Mouse (Mus musculus) gastrocnemius, postnatal 4 days (tissue): Measurements from ENCODE around the gene Setd1b. TPM values are rescaled to one million over a fixed set of nuclear protein-coding genes. Genes with fewer than 3 reads are reported as not detected.

Experiments
- DNase-seq, 2 experiments: peaks; one replicate each; pipeline ENCODE4 v3.0.0; 2021 to 2022; ENCODE audit warnings: low spot score in 2 of 2, mixed read lengths in 2 of 2
- total RNA-seq, 2 experiments: library from RNA; stranded (reverse); gene quantifications; 2 replicates each; pipeline ENCODE4 v1.2.3; 2021

Setd1b gene
- total RNA-seq, 2 experiments from 2014 or later, result 21.0 to 21.4 TPM

- peak; percentile 81 to 86 for DNase-seq
Observed at GRCm38 (mm10) chr5:123138953-123139721, 2.9 kb upstream of the Setd1b start.

- peak in 1 of 2 experiments; percentile 27 for DNase-seq
Observed at GRCm38 (mm10) chr5:123139722-123140627, 2.0 kb upstream of the Setd1b start.

GRCm38 (mm10) chr5:123140694-123141554, 1.1 kb upstream of the Setd1b start:
- DNase-seq, result peak; percentile 75 to 89

GRCm38 (mm10) chr5:123141555-123142160, 335 bp upstream of the Setd1b start:
- peak in 1 of 2 experiments; percentile 62 for DNase-seq

DNA sequence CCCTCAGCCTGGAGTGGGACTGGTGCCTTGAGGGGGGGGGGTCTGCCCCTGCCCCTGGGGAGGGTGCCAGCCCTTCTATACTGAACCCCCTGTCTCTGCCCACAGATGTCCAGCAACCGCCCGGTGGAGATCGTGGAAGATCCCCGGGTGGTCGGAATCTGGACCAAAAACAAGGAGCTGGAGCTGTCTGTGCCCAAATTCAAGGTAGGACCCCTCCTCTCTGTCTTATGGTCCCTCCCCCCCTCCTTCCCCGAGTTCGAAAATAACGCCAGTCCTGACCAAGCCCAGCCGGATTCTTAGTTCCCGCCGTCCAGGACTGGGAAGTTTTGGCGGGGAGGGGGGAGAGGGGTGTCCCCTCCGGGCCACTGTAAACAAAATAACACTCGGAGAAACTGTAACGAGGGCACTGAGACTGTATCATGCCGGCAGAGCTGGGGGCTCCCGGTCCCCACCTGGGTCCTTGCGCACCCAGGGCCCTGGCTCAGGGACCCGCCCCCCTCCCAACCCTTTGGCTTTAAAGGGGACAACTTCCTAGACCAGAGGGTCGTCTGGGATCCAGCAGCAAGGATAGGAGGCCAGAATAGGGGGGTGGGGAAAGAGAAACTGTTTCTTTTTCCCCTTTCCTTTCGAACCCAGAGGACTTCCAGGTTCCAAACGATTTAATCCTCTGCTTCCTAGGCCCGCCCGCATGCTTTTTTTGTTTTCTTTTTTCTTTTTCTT, 1.4 kb downstream of the Setd1b start:
- peak in 1 of 2 experiments; percentile 44 for DNase-seq

- peak in 1 of 2 experiments; percentile 10 for DNase-seq
Observed at GRCm38 (mm10) chr5:123143971-123144745, 2.2 kb downstream of the Setd1b start.

GRCm38 (mm10) chr5:123144746-123145590, 3.0 kb downstream of the Setd1b start:
- DNase-seq, result peak in 1 of 2 experiments; percentile 12

GRCm38 (mm10) chr5:123146357-123146756, 4.4 kb downstream of the Setd1b start:
- DNase-seq, result no peak

GRCm38 (mm10) chr5:123147569-123147968, 5.6 kb downstream of the Setd1b start:
- DNase-seq, result no peak

DNA sequence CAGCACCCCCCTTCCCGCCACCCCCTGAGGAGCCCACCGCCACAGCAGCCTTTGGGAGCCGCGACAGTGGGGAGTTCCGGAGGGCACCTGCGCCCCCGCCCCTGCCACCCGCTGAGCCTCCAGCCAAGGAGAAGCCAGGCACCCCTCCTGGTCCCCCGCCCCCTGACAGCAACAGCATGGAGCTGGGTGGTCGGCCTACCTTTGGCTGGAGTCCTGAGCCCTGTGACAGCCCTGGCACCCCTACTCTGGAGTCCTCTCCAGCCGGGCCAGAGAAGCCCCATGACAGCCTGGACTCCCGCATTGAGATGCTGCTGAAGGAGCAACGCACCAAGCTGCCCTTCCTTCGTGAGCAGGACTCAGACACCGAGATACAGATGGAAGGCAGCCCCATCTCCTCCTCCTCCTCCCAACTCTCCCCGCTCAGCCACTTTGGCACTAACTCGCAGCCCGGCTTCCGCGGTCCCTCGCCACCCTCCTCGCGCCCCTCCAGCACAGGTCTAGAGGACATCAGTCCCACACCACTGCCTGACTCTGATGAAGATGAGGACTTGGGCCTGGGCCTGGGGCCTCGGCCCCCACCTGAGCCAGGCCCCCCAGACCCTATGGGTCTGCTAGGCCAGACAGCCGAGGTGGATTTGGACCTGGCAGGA, 6.2 kb downstream of the Setd1b start:
- DNase-seq, result no peak

- DNase-seq, result peak; percentile 89 to 93
Observed at GRCm38 (mm10) chr5:123149451-123150400, 7.7 kb downstream of the Setd1b start.

- DNase-seq, result no peak
Observed at GRCm38 (mm10) chr5:123150641-123151040, 8.6 kb downstream of the Setd1b start.

GRCm38 (mm10) chr5:123151077-123151476, 9.1 kb downstream of the Setd1b start:
- DNase-seq, result no peak

GRCm38 (mm10) chr5:123151707-123152362, 9.8 kb downstream of the Setd1b start:
- DNase-seq, result no peak

DNA sequence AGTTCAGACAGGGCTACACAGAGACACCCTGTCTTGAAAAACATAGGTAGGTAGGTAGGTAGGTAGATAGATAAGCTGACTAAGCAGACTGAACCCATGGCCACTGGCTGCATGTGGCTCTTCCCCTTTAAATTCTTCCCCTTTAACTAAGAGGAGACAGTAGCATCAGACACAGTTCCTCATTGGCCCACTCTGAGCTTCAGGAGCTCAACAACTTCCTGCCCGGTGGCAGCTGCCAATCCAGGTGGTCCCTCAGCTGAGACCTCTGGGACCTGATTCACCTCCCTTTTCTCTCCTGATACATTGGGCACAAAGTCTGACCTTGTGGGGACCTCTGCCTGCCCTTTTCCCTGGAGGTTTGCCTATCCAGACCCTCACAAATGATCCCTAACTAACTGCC, 10.9 kb downstream of the Setd1b start:
- no peak for DNase-seq

DNA sequence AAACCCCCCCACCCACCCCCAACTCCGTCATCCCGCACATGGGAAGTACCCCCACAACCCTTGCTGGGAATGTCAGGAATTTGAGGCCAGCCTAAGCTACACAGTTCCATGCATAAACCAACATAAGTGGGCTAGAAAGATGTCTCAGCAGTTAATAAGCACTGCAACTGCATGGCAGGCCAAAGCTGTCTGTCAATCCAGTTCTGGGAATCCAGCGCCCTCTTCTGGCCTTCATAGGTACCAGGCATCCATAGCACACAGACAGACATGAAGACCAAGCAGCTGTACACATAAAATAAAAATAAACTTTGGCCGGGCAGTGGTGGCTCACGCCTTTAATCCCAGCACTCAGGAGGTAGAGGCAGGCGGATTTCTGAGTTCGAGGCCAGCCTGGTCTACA, 13.4 kb downstream of the Setd1b start:
- peak in 1 of 2 experiments; percentile 54 for DNase-seq
